Mouse (Mus musculus): ENCODE measurements around the gene Rapgef1. TPM values are rescaled to one million over a fixed set of nuclear protein-coding genes. Genes with fewer than 3 reads are reported as not detected.

The Rapgef1 gene
- polyA plus RNA-seq, 1 experiment = 58.8 TPM

- TF ChIP-seq POLR2A (IDR thresholded peaks at IDR 0.05; ENCODE audit: control insufficient read depth, low read depth, low read length) = no peak
- TF ChIP-seq CTCF (IDR thresholded peaks at IDR 0.05; ENCODE audit: control insufficient read depth, insufficient read depth, insufficient replicate concordance, low read depth, low read length) = no peak
- no peaks in the 10 kb centered on the region for H3K36me3 ChIP-seq (ENCODE audit: control insufficient read depth, insufficient read depth, low read length)
- no peaks in the 10 kb centered on the region for H3K27me3 ChIP-seq (ENCODE audit: control insufficient read depth, insufficient read depth, low read length)
- H3K27ac ChIP-seq (ENCODE audit: control insufficient read depth, insufficient read depth, low read depth, low read length) = no peak overlapping the region
- no peaks in the 10 kb centered on the region for H3K4me1 ChIP-seq (ENCODE audit: control insufficient read depth, insufficient read depth, low read length)
- H3K4me3 ChIP-seq (ENCODE audit: control insufficient read depth, low read depth, low read length) = no peak overlapping the region
These were observed 33.4 kb upstream of the Rapgef1 start for GRCm38 (mm10) chr2:29586017-29586702.

DNA sequence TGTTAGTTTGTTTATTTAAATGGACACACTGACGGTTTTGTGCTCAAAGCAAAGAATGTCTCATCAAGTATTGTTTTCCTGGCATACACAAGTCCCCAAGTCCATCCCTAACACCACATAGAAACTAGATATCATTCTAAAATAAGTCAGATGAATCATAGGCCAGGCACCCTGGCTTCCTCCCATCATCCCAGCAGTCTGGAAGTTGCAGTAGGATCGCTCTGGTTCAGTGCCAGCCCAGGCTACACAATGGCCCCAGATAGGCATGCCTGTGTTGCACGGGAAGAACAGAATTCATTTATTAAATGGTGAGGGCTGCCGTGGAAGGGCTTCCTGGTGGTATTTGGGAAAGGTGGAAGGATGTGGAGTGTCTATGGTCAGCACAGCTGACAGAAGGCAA is 31.5 kb upstream of the Rapgef1 start:
- Histone ChIP-seq H3K4me1 (ENCODE audit: control insufficient read depth, insufficient read depth, low read length) (no peaks in the 10 kb centered on the region), H3K27me3 (ENCODE audit: control insufficient read depth, insufficient read depth, low read length) (no peaks in the 10 kb centered on the region), H3K27ac (ENCODE audit: control insufficient read depth, insufficient read depth, low read depth, low read length) (no peak overlapping the region), H3K4me3 (ENCODE audit: control insufficient read depth, low read depth, low read length) (no peak overlapping the region), H3K36me3 (ENCODE audit: control insufficient read depth, insufficient read depth, low read length) (no peaks in the 10 kb centered on the region)
- no peak for TF ChIP-seq CTCF (IDR thresholded peaks at IDR 0.05; ENCODE audit: control insufficient read depth, insufficient read depth, insufficient replicate concordance, low read depth, low read length)
- TF ChIP-seq POLR2A (IDR thresholded peaks at IDR 0.05; ENCODE audit: control insufficient read depth, low read depth, low read length) = no peak

GRCm38 (mm10) chr2:29589266-29589665 is 30.3 kb upstream of the Rapgef1 start:
- no peak overlapping the region for H3K4me3 ChIP-seq (ENCODE audit: control insufficient read depth, low read depth, low read length)
- H3K27me3 ChIP-seq (ENCODE audit: control insufficient read depth, insufficient read depth, low read length) = no peaks in the 10 kb centered on the region
- no peaks in the 10 kb centered on the region for H3K4me1 ChIP-seq (ENCODE audit: control insufficient read depth, insufficient read depth, low read length)
- no peak overlapping the region for H3K27ac ChIP-seq (ENCODE audit: control insufficient read depth, insufficient read depth, low read depth, low read length)
- TF ChIP-seq POLR2A (IDR thresholded peaks at IDR 0.05; ENCODE audit: control insufficient read depth, low read depth, low read length) = no peak
- TF ChIP-seq CTCF (IDR thresholded peaks at IDR 0.05; ENCODE audit: control insufficient read depth, insufficient read depth, insufficient replicate concordance, low read depth, low read length) = no peak
- H3K36me3 ChIP-seq (ENCODE audit: control insufficient read depth, insufficient read depth, low read length) = no peaks in the 10 kb centered on the region

DNA sequence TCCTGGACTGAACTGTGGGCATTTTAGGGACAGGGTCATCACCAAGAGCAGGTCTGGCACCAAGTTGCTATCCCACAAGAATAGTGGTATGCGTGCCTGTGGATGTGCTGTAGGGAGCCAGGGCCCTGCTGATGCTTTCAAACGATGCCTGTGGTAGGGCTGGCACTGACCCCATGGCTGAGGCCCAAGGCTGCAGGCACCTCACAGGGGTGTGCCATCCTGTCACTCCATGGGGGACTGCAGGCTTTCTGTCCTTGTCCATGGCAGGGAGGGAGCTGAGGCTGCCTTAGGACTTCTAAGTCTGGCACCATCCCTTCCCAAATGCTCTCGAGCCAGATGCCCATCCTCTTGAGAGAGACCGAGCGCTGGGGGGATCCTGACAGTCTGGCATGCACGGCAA is 27.9 kb upstream of the Rapgef1 start:
- H3K27me3 ChIP-seq (ENCODE audit: control insufficient read depth, insufficient read depth, low read length) = no peaks in the 10 kb centered on the region
- no peaks in the 10 kb centered on the region for H3K4me1 ChIP-seq (ENCODE audit: control insufficient read depth, insufficient read depth, low read length)
- H3K27ac ChIP-seq (ENCODE audit: control insufficient read depth, insufficient read depth, low read depth, low read length) = no peak overlapping the region
- H3K4me3 ChIP-seq (ENCODE audit: control insufficient read depth, low read depth, low read length) = no peak overlapping the region
- no peaks in the 10 kb centered on the region for H3K36me3 ChIP-seq (ENCODE audit: control insufficient read depth, insufficient read depth, low read length)
- TF ChIP-seq CTCF (IDR thresholded peaks at IDR 0.05; ENCODE audit: control insufficient read depth, insufficient read depth, insufficient replicate concordance, low read depth, low read length) (no peak), POLR2A (IDR thresholded peaks at IDR 0.05; ENCODE audit: control insufficient read depth, low read depth, low read length) (no peak)

GRCm38 (mm10) chr2:29592537-29592936 is 27.0 kb upstream of the Rapgef1 start:
- Histone ChIP-seq H3K36me3 (ENCODE audit: control insufficient read depth, insufficient read depth, low read length) (no peaks in the 10 kb centered on the region), H3K4me3 (ENCODE audit: control insufficient read depth, low read depth, low read length) (no peak overlapping the region), H3K27me3 (ENCODE audit: control insufficient read depth, insufficient read depth, low read length) (no peaks in the 10 kb centered on the region), H3K27ac (ENCODE audit: control insufficient read depth, insufficient read depth, low read depth, low read length) (no peak overlapping the region), H3K4me1 (ENCODE audit: control insufficient read depth, insufficient read depth, low read length) (no peaks in the 10 kb centered on the region)
- TF ChIP-seq CTCF (IDR thresholded peaks at IDR 0.05; ENCODE audit: control insufficient read depth, insufficient read depth, insufficient replicate concordance, low read depth, low read length) = no peak
- TF ChIP-seq POLR2A (IDR thresholded peaks at IDR 0.05; ENCODE audit: control insufficient read depth, low read depth, low read length) = no peak

DNA sequence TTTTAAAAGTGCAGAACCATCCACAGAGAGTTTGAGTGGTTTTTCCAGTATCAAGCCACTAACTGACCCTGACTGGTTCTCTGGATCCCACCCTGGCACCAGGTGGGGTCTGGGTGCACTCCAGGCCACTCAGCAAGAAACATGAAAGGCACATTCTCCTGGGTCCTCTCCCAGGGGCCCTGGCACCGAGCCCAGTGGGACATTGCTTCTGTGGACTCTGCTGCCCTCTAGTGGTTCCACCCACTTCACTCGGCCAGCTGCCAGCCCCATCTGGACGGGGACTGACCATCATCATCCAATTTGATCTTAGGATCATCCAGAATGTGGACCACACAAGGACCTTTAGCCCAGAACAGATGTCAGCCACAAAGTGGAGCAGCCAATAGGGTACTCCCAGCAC is 15.6 kb upstream of the Rapgef1 start:
- no peaks in the 10 kb centered on the region for H3K36me3 ChIP-seq (ENCODE audit: control insufficient read depth, insufficient read depth, low read length)
- H3K4me3 ChIP-seq (ENCODE audit: control insufficient read depth, low read depth, low read length) = no peak overlapping the region
- H3K27ac ChIP-seq (ENCODE audit: control insufficient read depth, insufficient read depth, low read depth, low read length) = no peak overlapping the region
- H3K4me1 ChIP-seq (ENCODE audit: control insufficient read depth, insufficient read depth, low read length) = no peaks in the 10 kb centered on the region; the same call in 1 of the 2 replicates
- H3K27me3 ChIP-seq (ENCODE audit: control insufficient read depth, insufficient read depth, low read length) = no peaks in the 10 kb centered on the region
- no peak for TF ChIP-seq POLR2A (IDR thresholded peaks at IDR 0.05; ENCODE audit: control insufficient read depth, low read depth, low read length)
- peak; percentile 81; the same call in 1 of the 2 replicates for TF ChIP-seq CTCF (IDR thresholded peaks at IDR 0.05; ENCODE audit: control insufficient read depth, insufficient read depth, insufficient replicate concordance, low read depth, low read length)

GRCm38 (mm10) chr2:29605591-29605990 is 13.9 kb upstream of the Rapgef1 start:
- peak overlapping the region; percentile 49 for H3K4me3 ChIP-seq (ENCODE audit: control insufficient read depth, low read depth, low read length)
- no peaks in the 10 kb centered on the region for H3K36me3 ChIP-seq (ENCODE audit: control insufficient read depth, insufficient read depth, low read length)
- no peak for TF ChIP-seq CTCF (IDR thresholded peaks at IDR 0.05; ENCODE audit: control insufficient read depth, insufficient read depth, insufficient replicate concordance, low read depth, low read length)
- TF ChIP-seq POLR2A (IDR thresholded peaks at IDR 0.05; ENCODE audit: control insufficient read depth, low read depth, low read length) = no peak
- H3K27me3 ChIP-seq (ENCODE audit: control insufficient read depth, insufficient read depth, low read length) = no peaks in the 10 kb centered on the region
- H3K4me1 ChIP-seq (ENCODE audit: control insufficient read depth, insufficient read depth, low read length) = no peaks in the 10 kb centered on the region; the same call in 1 of the 2 replicates
- no peak overlapping the region for H3K27ac ChIP-seq (ENCODE audit: control insufficient read depth, insufficient read depth, low read depth, low read length)
